Mouse (Mus musculus) hindbrain, embryonic 12.5 days (tissue): ENCODE measurements at regions not wholly inside any gene's neighbourhood (a gene's known extent, or its start where the extent isn't known, plus 50 kb on each side); places are given as distances from the start of the nearest gene placed in this dataset.

ENCODE experiments used
- ATAC-seq: fragments of 200-750 bp; cut with Nextera tagmentation; 2 replicates; pipeline ENCODE4 v1.8.0; 2017; ENCODE audit warnings: moderate TSS enrichment; ENCODE audit not compliant: low FRiP score
- H3K27ac ChIP-seq: fragments of 300-500 bp; sonication (generic); 2 replicates; pipeline ENCODE4 v1.5.1; 2016; ENCODE audit warnings: mild to moderate bottlenecking
- H3K27me3 ChIP-seq: fragments of 300-500 bp; sonication (generic); 2 replicates; pipeline ENCODE4 v1.6.1; 2016; ENCODE audit warnings: mild to moderate bottlenecking
- H3K36me3 ChIP-seq: fragments of 300-500 bp; sonication (generic); 2 replicates; pipeline ENCODE4 v1.6.1; 2016; ENCODE audit warnings: mild to moderate bottlenecking
- H3K4me1 ChIP-seq: fragments of 300-500 bp; sonication (generic); 2 replicates; pipeline ENCODE4 v1.6.1; 2016
- H3K4me2 ChIP-seq: fragments of 300-500 bp; sonication (generic); replicated peaks from 2 replicates; pipeline ENCODE4 v1.6.1; 2016; ENCODE audit warnings: mild to moderate bottlenecking
- H3K4me3 ChIP-seq: fragments of 300-500 bp; sonication (generic); 2 replicates; pipeline ENCODE4 v1.5.1; 2016; ENCODE audit warnings: mild to moderate bottlenecking
- H3K9ac ChIP-seq: fragments of 300-500 bp; sonication (generic); 2 replicates; pipeline ENCODE4 v1.6.1; 2016; ENCODE audit warnings: mild to moderate bottlenecking, moderate library complexity
- H3K9me3 ChIP-seq: fragments of 300-500 bp; sonication (generic); replicated peaks from 2 replicates; pipeline ENCODE4 v1.6.1; 2016; ENCODE audit warnings: mild to moderate bottlenecking
- WGBS: fragments of 180-500 bp; shearing (Covaris S2); methylation state at CpG from one replicate; pipeline ENCODE4 v1.1.7; 2016; 5-methylcytosine and 5-hydroxymethylcytosine counted together

GRCm38 (mm10) chr5:26338191-26338590 is 80.7 kb downstream of the Gm7361 start:
- H3K9me3 ChIP-seq: no peaks in the 10 kb centered on the region
- H3K4me2 ChIP-seq: no peak overlapping the region
- H3K27me3 ChIP-seq: no peaks in the 10 kb centered on the region
- no peak overlapping the region for H3K4me3 ChIP-seq
- no peak for ATAC-seq
- no peak overlapping the region for H3K27ac ChIP-seq
- H3K9ac ChIP-seq: no peak overlapping the region
- no peaks in the 10 kb centered on the region for H3K36me3 ChIP-seq
- H3K4me1 ChIP-seq: no peaks in the 10 kb centered on the region

- H3K9ac ChIP-seq: no peak overlapping the region
- no peaks in the 10 kb centered on the region for H3K4me1 ChIP-seq
- WGBS: 93% methylated on average over 1 of the region's 1 CpGs
- H3K9me3 ChIP-seq: no peaks in the 10 kb centered on the region
- no peak overlapping the region for H3K4me2 ChIP-seq
- no peak overlapping the region for H3K4me3 ChIP-seq
- ATAC-seq: no peak
- no peaks in the 10 kb centered on the region for H3K27me3 ChIP-seq
- no peaks in the 10 kb centered on the region for H3K36me3 ChIP-seq
- no peak overlapping the region for H3K27ac ChIP-seq
Observed at GRCm38 (mm10) chr5:26339266-26339665, 81.8 kb downstream of the Gm7361 start.

GRCm38 (mm10) chr5:26355156-26355555 is 97.7 kb downstream of the Gm7361 start:
- WGBS: 95% methylated on average over 10 of the region's 10 CpGs
- no peaks in the 10 kb centered on the region for H3K4me1 ChIP-seq
- no peak overlapping the region for H3K9ac ChIP-seq
- no peak overlapping the region for H3K27ac ChIP-seq
- no peak overlapping the region for H3K4me3 ChIP-seq
- H3K27me3 ChIP-seq: no peaks in the 10 kb centered on the region
- no peak for ATAC-seq
- no peaks in the 10 kb centered on the region for H3K36me3 ChIP-seq
- H3K4me2 ChIP-seq: no peak overlapping the region
- H3K9me3 ChIP-seq: no peaks in the 10 kb centered on the region

GRCm38 (mm10) chr5:26359082-26359481 is 101.6 kb downstream of the Gm7361 start:
- no peaks in the 10 kb centered on the region for H3K36me3 ChIP-seq
- no peaks in the 10 kb centered on the region for H3K9me3 ChIP-seq
- no peak overlapping the region for H3K9ac ChIP-seq
- no peaks in the 10 kb centered on the region for H3K27me3 ChIP-seq
- no peak overlapping the region for H3K4me3 ChIP-seq
- H3K27ac ChIP-seq: no peak overlapping the region
- H3K4me2 ChIP-seq: no peak overlapping the region
- H3K4me1 ChIP-seq: no peaks in the 10 kb centered on the region
- ATAC-seq: no peak
- 93% methylated on average over 3 of the region's 3 CpGs for WGBS

- H3K27ac ChIP-seq: no peak overlapping the region
- WGBS: 79% methylated on average over 10 of the region's 10 CpGs
- ATAC-seq: no peak
Observed at GRCm38 (mm10) chr5:26374175-26374984, 116.9 kb downstream of the Gm7361 start.

GRCm38 (mm10) chr5:26407088-26407672 is 149.7 kb downstream of the Gm7361 start:
- Histone ChIP-seq H3K36me3 (no peaks in the 10 kb centered on the region), H3K4me2 (no peak overlapping the region), H3K27ac (no peak overlapping the region), H3K4me1 (no peaks in the 10 kb centered on the region), H3K9ac (no peak overlapping the region), H3K9me3 (no peaks in the 10 kb centered on the region), H3K27me3 (no peaks in the 10 kb centered on the region), H3K4me3 (no peak overlapping the region)
- no peak for ATAC-seq
- WGBS: 80% methylated on average over 2 of the region's 2 CpGs

More at GRCm38 (mm10) chr5:26374175-26374984, 116.9 kb downstream of the Gm7361 start:
- no peak overlapping the region for H3K9ac ChIP-seq
- no peaks in the 10 kb centered on the region for H3K9me3 ChIP-seq
- no peak overlapping the region for H3K4me2 ChIP-seq
- H3K4me3 ChIP-seq: no peak overlapping the region
- H3K27me3 ChIP-seq: no peaks in the 10 kb centered on the region
- H3K4me1 ChIP-seq: no peaks in the 10 kb centered on the region
- no peaks in the 10 kb centered on the region for H3K36me3 ChIP-seq

- 58% methylated on average over 1 of the region's 1 CpGs for WGBS
- Histone ChIP-seq H3K36me3 (no peaks in the 10 kb centered on the region), H3K4me2 (no peak overlapping the region), H3K27ac (no peak overlapping the region), H3K9me3 (no peaks in the 10 kb centered on the region), H3K9ac (no peak overlapping the region), H3K4me1 (no peaks in the 10 kb centered on the region), H3K4me3 (no peak overlapping the region), H3K27me3 (no peaks in the 10 kb centered on the region)
- ATAC-seq: no peak
Observed at GRCm38 (mm10) chr5:26413185-26413584, 155.7 kb downstream of the Gm7361 start.

GRCm38 (mm10) chr5:26444331-26445200 is 187.1 kb downstream of the Gm7361 start:
- Histone ChIP-seq H3K27ac (no peak overlapping the region), H3K9me3 (no peaks in the 10 kb centered on the region), H3K4me3 (no peak overlapping the region), H3K27me3 (no peaks in the 10 kb centered on the region), H3K36me3 (no peaks in the 10 kb centered on the region), H3K4me1 (no peaks in the 10 kb centered on the region), H3K4me2 (no peak overlapping the region), H3K9ac (no peak overlapping the region)
- WGBS: 85% methylated on average over 4 of the region's 4 CpGs
- ATAC-seq: no peak

GRCm38 (mm10) chr5:26451306-26451705 is 193.8 kb downstream of the Gm7361 start:
- WGBS: 57% methylated on average over 1 of the region's 1 CpGs
- Histone ChIP-seq H3K4me1 (no peaks in the 10 kb centered on the region), H3K4me2 (no peak overlapping the region), H3K27me3 (no peaks in the 10 kb centered on the region), H3K27ac (no peak overlapping the region), H3K4me3 (no peak overlapping the region), H3K36me3 (no peaks in the 10 kb centered on the region), H3K9ac (no peak overlapping the region), H3K9me3 (0 out of 2 replicates have a peak, but pooled peaks cover 5% of the 10 kb centered on the region)
- ATAC-seq: no peak

GRCm38 (mm10) chr5:26457627-26458026 is 200.1 kb downstream of the Gm7361 start:
- Histone ChIP-seq H3K4me3 (no peak overlapping the region), H3K4me2 (no peak overlapping the region), H3K27me3 (no peaks in the 10 kb centered on the region), H3K9me3 (no peaks in the 10 kb centered on the region), H3K36me3 (no peaks in the 10 kb centered on the region), H3K27ac (no peak overlapping the region), H3K9ac (no peak overlapping the region), H3K4me1 (no peaks in the 10 kb centered on the region)
- 76% methylated on average over 4 of the region's 4 CpGs for WGBS
- ATAC-seq: no peak

- H3K36me3 ChIP-seq: no peaks in the 10 kb centered on the region
- no peaks in the 10 kb centered on the region for H3K4me1 ChIP-seq
- no peak for ATAC-seq
- H3K9ac ChIP-seq: no peak overlapping the region
- WGBS: 76% methylated on average over 1 of the region's 1 CpGs
- no peak overlapping the region for H3K4me3 ChIP-seq
- no peak overlapping the region for H3K4me2 ChIP-seq
- no peaks in the 10 kb centered on the region for H3K9me3 ChIP-seq
- H3K27me3 ChIP-seq: no peaks in the 10 kb centered on the region
- H3K27ac ChIP-seq: no peak overlapping the region
Observed at GRCm38 (mm10) chr5:26466666-26467065, 209.2 kb downstream of the Gm7361 start.

GRCm38 (mm10) chr5:26485726-26486125 is 228.2 kb downstream of the Gm7361 start:
- Histone ChIP-seq H3K27me3 (no peaks in the 10 kb centered on the region), H3K27ac (no peak overlapping the region), H3K4me2 (no peak overlapping the region), H3K4me1 (no peaks in the 10 kb centered on the region), H3K9ac (no peak overlapping the region), H3K4me3 (no peak overlapping the region), H3K9me3 (no peaks in the 10 kb centered on the region), H3K36me3 (no peaks in the 10 kb centered on the region)
- ATAC-seq: no peak
- 86% methylated on average over 2 of the region's 2 CpGs for WGBS
